Mouse (Mus musculus) liver, embryonic 14.5 days (tissue): ENCODE measurements around the gene Akap13.

ENCODE experiments used
- CTCF ChIP-seq: IDR thresholded peaks from 2 replicates; pipeline ENCODE4 v1.5.1; 2016; ENCODE audit warnings: antibody characterized with exemption, low read depth, control low read depth
- EP300 ChIP-seq: IDR thresholded peaks from 2 replicates; pipeline ENCODE4 v1.6.1; 2016; ENCODE audit warnings: antibody characterized with exemption, low read depth

DNA sequence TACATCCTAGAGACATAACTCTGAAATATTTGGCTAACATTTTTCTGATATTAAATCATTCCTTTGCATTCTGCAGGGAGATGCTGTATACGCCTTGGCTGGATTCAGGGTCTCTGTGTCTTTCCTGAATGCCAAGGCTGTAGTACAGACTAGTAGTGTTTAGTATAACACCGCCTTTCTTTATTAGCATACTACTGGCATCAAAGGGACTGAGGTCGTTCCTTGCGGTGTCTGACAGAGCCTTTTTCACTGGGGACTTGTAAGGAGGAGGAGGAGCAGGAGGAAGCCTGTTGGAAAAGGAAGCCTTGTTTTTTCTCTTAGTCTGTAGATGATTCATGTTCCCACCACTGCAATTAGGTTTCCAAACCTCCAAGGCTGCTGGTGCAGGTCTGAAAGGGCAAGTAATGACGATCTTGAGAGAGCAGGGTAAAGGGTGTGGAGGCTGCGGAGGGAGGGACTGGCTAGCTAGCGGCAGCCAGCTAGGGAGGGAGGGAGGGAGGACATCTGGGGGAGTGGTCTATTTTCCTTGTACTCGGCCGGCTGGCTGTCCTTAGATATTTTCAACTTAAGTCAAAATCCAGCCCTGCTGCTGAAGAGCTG, 186.9 kb downstream of the Akap13 start:
- TF ChIP-seq CTCF (no peak), EP300 (no peak)
